ENCODE assay signal across 17 mouse cellular contexts in the genomic region with DNA sequence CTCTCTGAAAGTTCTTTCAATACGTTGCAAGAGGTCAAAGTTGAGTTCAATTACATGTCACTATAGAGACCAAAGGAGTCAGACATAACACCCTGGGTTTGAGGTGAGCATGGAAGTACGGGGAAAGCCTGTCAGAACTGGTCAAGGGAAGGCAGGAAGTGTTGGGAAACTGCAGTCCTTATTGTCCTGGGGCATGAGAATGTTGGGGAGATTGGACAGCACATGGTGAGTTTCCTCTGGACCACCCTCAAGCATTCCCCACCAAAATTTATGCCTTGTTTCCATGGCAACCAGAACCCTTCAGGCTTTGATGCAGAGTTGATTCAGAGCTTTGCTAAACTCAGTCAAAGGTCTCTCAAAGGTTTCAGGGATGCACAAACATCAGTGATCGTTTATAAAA.
DNase-seq lines count a peak whose midpoint lies in the region; ATAC-seq and TF ChIP-seq lines count a peak whose summit lies in the region.
"Had no signal": no experiment of that assay in that cellular context is flagged by ENCODE, and none has a peak within 500 bp of the region (broad histone marks: within the 10 kb centered on the region; RNA-seq: fewer than 3 reads in every experiment).

No protein-coding gene starts in this region.

- no peak for TF ChIP-seq CTCF in lung, embryonic 14.5 days (IDR thresholded peaks at IDR 0.05; ENCODE audit: low read depth)
- no peak for TF ChIP-seq CTCF in lung, postnatal 0 days (IDR thresholded peaks at IDR 0.05)

- no peak for TF ChIP-seq EP300 in lung, postnatal 0 days (IDR thresholded peaks at IDR 0.05)

- no peak overlapping the region for H3K9ac ChIP-seq in lung, embryonic 14.5 days
- H3K9ac ChIP-seq in lung, postnatal 0 days (replicated peaks; ENCODE audit: low read depth) = no peak overlapping the region
- H3K9ac ChIP-seq in hindbrain, embryonic 16.5 days (ENCODE audit: low read depth, low read length) = no peak overlapping the region
- H3K9ac ChIP-seq in neural tube, embryonic 12.5 days = no peak overlapping the region
- H3K9ac ChIP-seq: limb, embryonic 13.5 days had no signal

- 27% methylated on average over 3 of the region's 3 CpGs for WGBS in lung, embryonic 14.5 days
- WGBS in lung, postnatal 0 days = 32% methylated on average over 3 of the region's 3 CpGs
- 9% methylated on average over 3 of the region's 3 CpGs for WGBS in hindbrain, embryonic 16.5 days
- WGBS in neural tube, embryonic 12.5 days = 13% methylated on average over 3 of the region's 3 CpGs

- no peak overlapping the region for H3K27ac ChIP-seq in lung, embryonic 14.5 days (ENCODE audit: low read depth)
- H3K27ac ChIP-seq in lung, postnatal 0 days (ENCODE audit: low read length) = no peak overlapping the region
- no peak overlapping the region for H3K27ac ChIP-seq in hindbrain, embryonic 16.5 days (ENCODE audit: low read depth, low read length)
- H3K27ac ChIP-seq in neural tube, embryonic 12.5 days = no peak overlapping the region
- H3K27ac ChIP-seq: gastrocnemius, adult 2 months; heart, adult 2 months; limb, embryonic 13.5 days had no signal

- H3K4me2 ChIP-seq in lung, embryonic 14.5 days = no peak overlapping the region
- H3K4me2 ChIP-seq in lung, postnatal 0 days (replicated peaks; ENCODE audit: low read depth, low read length) = no peak overlapping the region
- H3K4me2 ChIP-seq in hindbrain, embryonic 16.5 days (ENCODE audit: low read length) = no peak overlapping the region
- no peak overlapping the region for H3K4me2 ChIP-seq in neural tube, embryonic 12.5 days (replicated peaks)
- H3K4me2 ChIP-seq: limb, embryonic 13.5 days had no signal

- ATAC-seq in lung, embryonic 14.5 days (ENCODE audit: insufficient read depth) = no peak
- ATAC-seq in lung, postnatal 0 days = no peak
- 0 out of 2 replicates have a peak, but pooled peaks have one; percentile 6 for ATAC-seq in hindbrain, embryonic 16.5 days
- peak; percentile 69; the same call in 1 of the 2 replicates for ATAC-seq in neural tube, embryonic 12.5 days (ENCODE audit: low FRiP score, low read depth)
- ATAC-seq: intestine, embryonic 16.5 days had no signal

- H3K4me1 ChIP-seq in lung, embryonic 14.5 days (ENCODE audit: insufficient read depth) = peaks cover 3% of the 10 kb centered on the region; the same call in 1 of the 2 replicates
- no peaks in the 10 kb centered on the region; the same call in 1 of the 2 replicates for H3K4me1 ChIP-seq in lung, postnatal 0 days (ENCODE audit: insufficient read depth, low read depth, low read length)
- H3K4me1 ChIP-seq in hindbrain, embryonic 16.5 days (ENCODE audit: control insufficient read depth, insufficient read depth, low read depth, low read length) = peaks cover 7% of the 10 kb centered on the region
- no peaks in the 10 kb centered on the region for H3K4me1 ChIP-seq in neural tube, embryonic 12.5 days

- no peaks in the 10 kb centered on the region for H3K36me3 ChIP-seq in lung, embryonic 14.5 days (ENCODE audit: insufficient read depth)
- no peaks in the 10 kb centered on the region for H3K36me3 ChIP-seq in lung, postnatal 0 days (ENCODE audit: insufficient read depth, low read length)
- no peaks in the 10 kb centered on the region for H3K36me3 ChIP-seq in hindbrain, embryonic 16.5 days (ENCODE audit: control insufficient read depth, insufficient read depth, low read length)
- no peaks in the 10 kb centered on the region for H3K36me3 ChIP-seq in neural tube, embryonic 12.5 days
- H3K36me3 ChIP-seq: limb, embryonic 13.5 days had no signal

- no peaks in the 10 kb centered on the region for H3K9me3 ChIP-seq in lung, embryonic 14.5 days (ENCODE audit: low read depth, low read length)
- H3K9me3 ChIP-seq in lung, postnatal 0 days (ENCODE audit: low read length) = no peaks in the 10 kb centered on the region
- H3K9me3 ChIP-seq in hindbrain, embryonic 16.5 days (ENCODE audit: control insufficient read depth, low read length) = no peaks in the 10 kb centered on the region
- no peaks in the 10 kb centered on the region for H3K9me3 ChIP-seq in neural tube, embryonic 12.5 days
- H3K9me3 ChIP-seq: limb, embryonic 13.5 days had no signal

- H3K4me3 ChIP-seq in lung, embryonic 14.5 days (ENCODE audit: low read depth, low read length) = no peak overlapping the region
- no peak overlapping the region for H3K4me3 ChIP-seq in lung, postnatal 0 days (ENCODE audit: low read depth, low read length)
- no peak overlapping the region for H3K4me3 ChIP-seq in hindbrain, embryonic 16.5 days (ENCODE audit: low read length)
- no peak overlapping the region for H3K4me3 ChIP-seq in neural tube, embryonic 12.5 days
- H3K4me3 ChIP-seq: erythroblast, embryonic 14.5 days; gastrocnemius, adult 2 months; heart, adult 2 months; limb, embryonic 13.5 days had no signal

- DNase-seq in lung, embryonic 14.5 days = peak; percentile 32
- no peak for DNase-seq in lung, postnatal 0 days (ENCODE audit: low spot score)
- peak; percentile 20 for DNase-seq in embryo, embryonic 11.5 days (ENCODE audit: low read depth, low spot score)
- DNase-seq in ovary, postnatal 36 days (ENCODE audit: low spot score) = no peak
- DNase-seq in adrenal gland, postnatal 10 days = no peak
- DNase-seq in layer of hippocampus, adult 9-11 months = no peak
- DNase-seq: adrenal gland, adult 8-10 months; gastrocnemius, adult 2 months; heart, adult 2 months; heart, postnatal 10 days; lung, adult 18-20 months; right cerebral cortex, postnatal 14 days had no signal

- no peaks in the 10 kb centered on the region for H3K27me3 ChIP-seq in lung, embryonic 14.5 days (ENCODE audit: insufficient read depth, low read length)
- H3K27me3 ChIP-seq in lung, postnatal 0 days (replicated peaks; ENCODE audit: insufficient read depth, low read length) = no peaks in the 10 kb centered on the region
- no peaks in the 10 kb centered on the region for H3K27me3 ChIP-seq in hindbrain, embryonic 16.5 days (replicated peaks; ENCODE audit: control insufficient read depth, insufficient read depth, low read length)
- H3K27me3 ChIP-seq in neural tube, embryonic 12.5 days (replicated peaks) = no peaks in the 10 kb centered on the region
- H3K27me3 ChIP-seq: limb, embryonic 13.5 days had no signal

Comparison
In these comparisons a context has a peak if more than half of its experiments do, and no peak if none do; other contexts are left out.
1. DNase-seq: peak in lung, embryonic 14.5 days (single experiment) and embryo, embryonic 11.5 days (single experiment); none in lung, postnatal 0 days (single experiment), ovary, postnatal 36 days (single experiment), adrenal gland, postnatal 10 days (single experiment) and layer of hippocampus, adult 9-11 months (single experiment).
2. ATAC-seq: peak in hindbrain, embryonic 16.5 days (single experiment) and neural tube, embryonic 12.5 days (single experiment); none in lung, embryonic 14.5 days (single experiment) and lung, postnatal 0 days (single experiment).